Mouse (Mus musculus): ENCODE data around the gene Tpt1. TPM values are rescaled to one million over a fixed set of nuclear protein-coding genes. Genes with fewer than 3 reads are reported as not detected.

The Tpt1 gene
- polyA plus RNA-seq (2015; fragmentation: Nextera tagmentation; extraction: Ambion mirVana): 849 and 910 TPM in 2 replicates

- no peaks in the 10 kb centered on the region for H3K27me3 ChIP-seq (replicated peaks)
- peak; percentile 96 for ATAC-seq (ENCODE audit: extremely low read depth, insufficient number of reproducible peaks, low FRiP score, low TSS enrichment)
- no peaks in the 10 kb centered on the region for H3K9me3 ChIP-seq
- H3K9ac ChIP-seq: peak within 1 kb of the TSS; percentile 100
- peaks cover 36% of the 10 kb centered on the region for H3K4me1 ChIP-seq
- WGBS: under 1% methylated on average over 106 of the region's 108 CpGs
- H3K36me3 ChIP-seq: peaks cover 39% of the 10 kb centered on the region
- peak within 1 kb of the TSS; percentile 99 for H3K27ac ChIP-seq (replicated peaks)
- peak within 1 kb of the TSS; percentile 86 for H3K4me2 ChIP-seq
- peak within 1 kb of the TSS; percentile 92 for H3K4me3 ChIP-seq
Observed at GRCm38 (mm10) chr14:75844867-75845697, at the start of gene Tpt1. Gene Tpt1 (plus strand): TSS chr14:75845093.

GRCm38 (mm10) chr14:75795918-75796317 lies 49.0 kb upstream of the Tpt1 start:
- Histone ChIP-seq H3K27ac (replicated peaks) (no peak overlapping the region), H3K4me2 (no peak overlapping the region), H3K9ac (no peak overlapping the region), H3K4me1 (no peaks in the 10 kb centered on the region), H3K4me3 (no peak overlapping the region), H3K27me3 (replicated peaks) (no peaks in the 10 kb centered on the region), H3K9me3 (no peaks in the 10 kb centered on the region), H3K36me3 (no peaks in the 10 kb centered on the region)
- WGBS: 81% methylated on average over 4 of the region's 4 CpGs
- ATAC-seq (ENCODE audit: extremely low read depth, insufficient number of reproducible peaks, low FRiP score, low TSS enrichment): no peak

DNA sequence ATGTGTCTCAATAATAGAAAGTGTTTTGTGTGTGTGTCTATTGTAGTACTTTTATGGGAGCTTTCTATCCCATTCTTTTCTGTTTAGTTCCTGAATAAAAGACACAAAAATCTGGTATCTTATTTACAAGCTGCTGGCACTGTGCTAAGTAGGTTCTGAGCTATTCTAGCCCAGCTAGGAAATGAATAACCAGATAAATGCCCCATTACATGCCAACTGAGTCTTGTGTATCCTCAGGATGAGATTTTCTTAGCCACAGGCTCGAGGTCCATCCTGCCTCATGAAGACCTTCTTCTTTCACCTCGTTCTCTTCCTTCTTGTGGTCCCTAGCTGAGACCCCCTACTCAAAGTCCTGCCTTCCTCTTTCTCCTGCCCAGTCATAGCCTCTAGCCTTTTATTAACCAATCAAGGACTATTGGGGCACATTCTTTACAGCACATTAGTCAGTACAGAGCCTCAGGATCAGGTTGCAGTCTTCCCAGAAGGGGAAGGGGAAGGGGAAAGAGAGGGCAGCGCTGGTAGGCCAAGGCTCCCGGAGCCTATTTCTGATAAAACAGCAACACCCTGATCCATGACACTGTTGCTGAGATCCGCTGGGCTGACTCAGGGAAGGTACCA lies 47.0 kb upstream of the Tpt1 start:
- Histone ChIP-seq H3K4me3 (no peak overlapping the region), H3K36me3 (no peaks in the 10 kb centered on the region), H3K27me3 (replicated peaks) (no peaks in the 10 kb centered on the region), H3K27ac (replicated peaks) (no peak overlapping the region), H3K9ac (no peak overlapping the region), H3K9me3 (no peaks in the 10 kb centered on the region), H3K4me1 (peaks cover 6% of the 10 kb centered on the region), H3K4me2 (no peak overlapping the region)
- no peak for ATAC-seq (ENCODE audit: extremely low read depth, insufficient number of reproducible peaks, low FRiP score, low TSS enrichment)
- WGBS: 47% methylated on average over 5 of the region's 5 CpGs

DNA sequence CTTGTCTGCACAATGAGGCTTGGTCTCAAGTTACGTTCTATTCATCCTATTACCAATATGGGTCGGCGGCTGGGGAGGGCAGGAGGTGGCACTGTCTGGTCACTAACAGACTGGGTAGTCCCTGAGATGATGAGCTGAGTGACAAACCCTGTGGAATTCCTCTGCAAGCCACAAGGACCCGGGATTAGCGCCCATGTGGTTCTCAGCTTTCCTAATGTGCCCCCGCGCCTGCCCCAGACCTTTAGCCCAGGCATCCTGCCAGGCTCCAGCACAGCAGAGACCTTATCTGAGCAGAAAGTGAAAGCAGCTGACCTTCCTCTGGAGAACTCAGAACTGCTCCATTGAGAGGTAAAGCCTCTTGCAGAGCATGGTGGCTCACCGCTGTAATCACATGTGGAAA lies 37.1 kb upstream of the Tpt1 start:
- Histone ChIP-seq H3K36me3 (no peaks in the 10 kb centered on the region), H3K4me1 (peaks cover 27% of the 10 kb centered on the region), H3K27me3 (replicated peaks) (no peaks in the 10 kb centered on the region), H3K4me2 (peak overlapping the region; percentile 23), H3K4me3 (no peak overlapping the region), H3K9me3 (no peaks in the 10 kb centered on the region), H3K27ac (replicated peaks) (peak overlapping the region; percentile 45), H3K9ac (peak overlapping the region; percentile 35; the same call in 1 of the 2 replicates)
- ATAC-seq (ENCODE audit: extremely low read depth, insufficient number of reproducible peaks, low FRiP score, low TSS enrichment): no peak
- 39% methylated on average over 8 of the region's 8 CpGs for WGBS

- H3K36me3 ChIP-seq: no peaks in the 10 kb centered on the region
- ATAC-seq (ENCODE audit: extremely low read depth, insufficient number of reproducible peaks, low FRiP score, low TSS enrichment): no peak
- WGBS: 73% methylated on average over 6 of the region's 6 CpGs
- no peak overlapping the region for H3K9ac ChIP-seq
- H3K4me3 ChIP-seq: no peak overlapping the region
- H3K27ac ChIP-seq (replicated peaks): no peak overlapping the region
- H3K4me1 ChIP-seq: peaks cover 13% of the 10 kb centered on the region
- H3K4me2 ChIP-seq: no peak overlapping the region
- H3K9me3 ChIP-seq: no peaks in the 10 kb centered on the region
- no peaks in the 10 kb centered on the region for H3K27me3 ChIP-seq (replicated peaks)
Observed at GRCm38 (mm10) chr14:75809931-75810330, 35.0 kb upstream of the Tpt1 start.

DNA sequence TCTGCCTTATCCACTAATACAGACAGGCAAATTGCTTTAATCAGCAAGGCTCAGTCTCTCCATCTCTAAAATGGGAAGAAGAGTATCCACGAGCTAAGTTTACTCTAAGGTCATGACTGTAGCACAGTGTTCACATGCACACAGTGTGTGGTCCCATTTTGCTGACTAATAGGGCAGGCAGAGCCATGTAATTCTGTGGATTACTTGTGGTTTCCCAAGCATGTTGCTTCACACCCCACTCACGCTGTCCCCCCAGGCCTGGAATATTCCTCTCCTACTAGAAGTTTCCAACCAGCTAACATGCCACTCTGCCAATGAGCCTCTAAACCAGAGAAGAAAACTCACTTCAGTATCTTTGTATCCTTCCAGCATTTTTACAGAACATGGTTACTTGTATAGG lies 26.4 kb upstream of the Tpt1 start:
- no peak for ATAC-seq (ENCODE audit: extremely low read depth, insufficient number of reproducible peaks, low FRiP score, low TSS enrichment)
- no peaks in the 10 kb centered on the region for H3K9me3 ChIP-seq
- 81% methylated on average over 2 of the region's 2 CpGs for WGBS

DNA sequence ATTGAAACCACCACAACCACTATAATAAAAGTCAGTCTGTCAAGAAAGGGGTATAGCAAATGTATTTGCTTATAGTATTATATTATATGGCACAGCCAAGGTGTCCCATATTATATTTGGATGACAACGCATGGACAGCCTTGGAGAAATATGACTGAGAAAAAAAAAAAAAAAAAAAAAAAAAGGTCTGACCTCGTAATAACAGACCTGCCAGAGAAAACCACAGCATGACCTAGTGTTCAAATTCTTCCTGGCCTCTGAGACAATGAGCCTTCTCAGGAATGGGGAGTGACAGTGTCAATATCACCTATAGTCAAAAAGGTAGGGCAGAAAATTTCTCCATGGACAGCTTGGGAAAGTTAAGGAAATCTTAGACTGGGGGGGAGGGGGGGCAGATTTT lies 25.6 kb upstream of the Tpt1 start:
- no peak overlapping the region for H3K9ac ChIP-seq
- H3K27ac ChIP-seq (replicated peaks): no peak overlapping the region
- 83% methylated on average over 2 of the region's 2 CpGs for WGBS
- no peaks in the 10 kb centered on the region for H3K9me3 ChIP-seq
- H3K4me1 ChIP-seq: no peaks in the 10 kb centered on the region
- ATAC-seq (ENCODE audit: extremely low read depth, insufficient number of reproducible peaks, low FRiP score, low TSS enrichment): no peak
- H3K4me3 ChIP-seq: no peak overlapping the region
- H3K27me3 ChIP-seq (replicated peaks): no peaks in the 10 kb centered on the region
- H3K36me3 ChIP-seq: no peaks in the 10 kb centered on the region
- H3K4me2 ChIP-seq: no peak overlapping the region

More for the DNA sequence above, 26.4 kb upstream of the Tpt1 start:
- H3K27me3 ChIP-seq (replicated peaks): no peaks in the 10 kb centered on the region
- no peak overlapping the region for H3K27ac ChIP-seq (replicated peaks)
- H3K36me3 ChIP-seq: no peaks in the 10 kb centered on the region
- no peak overlapping the region for H3K4me2 ChIP-seq
- H3K4me3 ChIP-seq: no peak overlapping the region
- no peak overlapping the region for H3K9ac ChIP-seq
- no peaks in the 10 kb centered on the region for H3K4me1 ChIP-seq

DNA sequence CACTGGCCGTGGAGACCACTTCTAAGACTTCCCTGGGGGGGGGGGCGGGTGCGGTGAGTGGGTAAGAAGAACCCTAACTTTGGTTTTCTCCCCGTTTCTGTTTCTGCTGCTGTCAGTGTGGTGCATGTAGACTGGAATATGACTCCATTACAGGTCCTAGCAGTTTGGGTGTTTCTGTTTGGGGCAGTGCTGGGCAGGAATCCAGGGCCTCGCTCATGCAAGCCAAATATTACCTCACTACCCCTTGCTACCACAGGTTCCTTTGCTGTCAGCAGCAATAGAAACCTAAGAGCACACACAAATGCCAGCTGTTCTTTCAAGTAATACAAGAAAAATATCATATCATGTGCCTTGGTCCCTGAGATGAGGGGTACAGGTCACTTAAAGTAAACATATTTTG lies 24.9 kb upstream of the Tpt1 start:
- Histone ChIP-seq H3K27me3 (replicated peaks) (no peaks in the 10 kb centered on the region), H3K9me3 (no peaks in the 10 kb centered on the region), H3K9ac (no peak overlapping the region), H3K4me2 (no peak overlapping the region), H3K4me3 (no peak overlapping the region), H3K36me3 (no peaks in the 10 kb centered on the region), H3K27ac (replicated peaks) (no peak overlapping the region), H3K4me1 (no peaks in the 10 kb centered on the region)
- ATAC-seq (ENCODE audit: extremely low read depth, insufficient number of reproducible peaks, low FRiP score, low TSS enrichment): no peak
- WGBS: 74% methylated on average over 5 of the region's 5 CpGs

DNA sequence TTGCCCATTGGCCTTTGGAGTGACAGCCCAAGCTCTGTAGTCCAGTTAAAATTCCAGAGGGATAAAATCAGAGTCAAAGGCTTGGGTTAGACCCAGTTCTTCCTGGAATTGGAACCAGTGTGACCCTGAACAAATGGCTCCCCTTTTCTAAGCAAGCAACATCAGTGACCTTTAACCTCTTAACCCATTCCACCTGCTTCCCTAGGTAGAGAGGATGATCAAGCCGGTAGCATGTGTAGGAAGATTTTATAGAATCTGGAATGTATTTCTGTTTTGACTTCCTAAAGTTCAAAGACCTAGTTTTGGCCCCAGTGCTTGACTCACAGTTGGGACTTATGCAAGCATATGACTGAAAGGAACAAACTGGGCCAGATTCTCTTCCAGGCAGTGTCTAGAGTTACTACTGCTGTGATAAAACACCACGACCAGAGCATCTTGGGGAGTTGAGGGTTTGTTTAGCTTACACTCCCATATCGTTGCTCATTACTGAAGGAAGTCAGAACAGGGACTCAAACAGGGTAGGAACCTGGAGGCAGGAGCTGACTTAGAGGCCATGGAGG lies 18.0 kb upstream of the Tpt1 start:
- 71% methylated on average over 3 of the region's 3 CpGs for WGBS
- Histone ChIP-seq H3K9me3 (no peaks in the 10 kb centered on the region), H3K27me3 (replicated peaks) (peaks cover 8% of the 10 kb centered on the region), H3K27ac (replicated peaks) (no peak overlapping the region), H3K4me2 (no peak overlapping the region), H3K4me3 (no peak overlapping the region), H3K4me1 (peaks cover 18% of the 10 kb centered on the region), H3K9ac (no peak overlapping the region), H3K36me3 (no peaks in the 10 kb centered on the region)
- ATAC-seq (ENCODE audit: extremely low read depth, insufficient number of reproducible peaks, low FRiP score, low TSS enrichment): no peak

DNA sequence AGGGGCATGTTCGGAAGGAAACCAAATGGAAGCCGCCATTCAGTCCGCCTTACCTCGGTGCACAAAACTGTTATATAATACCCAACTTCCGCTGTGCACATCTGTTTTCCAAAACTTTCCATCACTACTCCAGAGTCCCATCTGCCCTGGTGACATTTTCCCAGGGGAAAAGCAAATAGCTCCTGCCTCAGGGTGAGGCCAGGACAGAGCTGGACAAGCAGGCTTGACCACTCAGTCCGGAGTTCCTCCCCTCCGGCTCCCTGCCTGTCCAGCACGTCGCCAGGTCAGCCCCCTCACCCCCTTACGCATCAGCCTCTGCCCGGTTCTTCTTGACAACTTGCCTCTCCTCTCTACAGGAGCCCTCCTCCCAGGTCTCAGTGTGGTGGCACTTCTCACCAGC lies 16.7 kb upstream of the Tpt1 start:
- Histone ChIP-seq H3K4me2 (peak overlapping the region; percentile 83), H3K36me3 (no peaks in the 10 kb centered on the region), H3K4me1 (peaks cover 23% of the 10 kb centered on the region), H3K4me3 (no peak overlapping the region), H3K9ac (peak overlapping the region; percentile 50; the same call in 1 of the 2 replicates), H3K27ac (replicated peaks) (no peak overlapping the region), H3K9me3 (no peaks in the 10 kb centered on the region), H3K27me3 (replicated peaks) (peaks cover 8% of the 10 kb centered on the region)
- 34% methylated on average over 11 of the region's 11 CpGs for WGBS
- ATAC-seq (ENCODE audit: extremely low read depth, insufficient number of reproducible peaks, low FRiP score, low TSS enrichment): no peak

DNA sequence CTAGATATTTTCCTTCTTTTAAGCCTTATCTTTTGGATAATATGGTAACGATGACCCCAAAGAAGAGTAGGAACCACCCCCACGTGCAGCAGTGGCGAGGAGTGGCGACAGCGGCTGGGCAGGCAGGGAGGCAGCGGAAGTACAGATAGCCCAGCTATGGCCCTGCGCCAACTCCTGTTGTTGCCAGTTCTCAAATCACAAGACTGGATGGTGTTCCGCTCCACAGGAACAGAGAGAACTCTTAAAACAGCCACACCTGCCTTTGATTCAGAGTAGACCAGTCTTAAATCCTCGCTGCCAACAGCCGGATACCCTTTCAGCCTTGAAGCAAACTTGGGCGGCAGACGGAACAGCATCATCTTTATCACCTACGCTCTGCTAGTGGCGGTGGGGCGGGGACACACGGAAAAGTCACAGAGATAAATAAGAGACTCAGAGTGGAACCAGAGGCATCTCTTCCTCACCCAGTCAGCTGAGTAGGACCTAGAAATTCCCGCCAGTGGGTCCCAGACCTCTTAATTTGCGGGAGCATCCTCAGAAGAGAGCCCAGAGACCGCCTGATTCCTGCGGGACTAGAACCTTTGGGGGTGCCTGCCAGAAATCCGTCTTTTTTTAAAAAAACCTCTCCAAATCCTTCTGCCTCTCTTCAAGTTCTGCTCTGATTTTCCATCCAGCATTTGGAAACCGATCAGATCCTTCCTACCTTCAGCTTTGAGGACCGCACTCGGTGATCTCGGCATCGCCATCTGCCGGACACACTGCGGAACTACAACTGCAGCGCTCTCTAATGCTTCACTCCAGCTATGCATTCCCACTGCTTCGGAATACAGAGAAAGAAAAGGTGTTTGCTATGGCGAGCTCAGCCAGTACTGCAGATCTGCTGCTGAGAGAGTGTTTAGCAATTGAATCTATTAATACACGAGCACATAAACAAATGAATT lies 15.8 kb upstream of the Tpt1 start:
- H3K9me3 ChIP-seq: no peaks in the 10 kb centered on the region
- WGBS: 3% methylated on average over 32 of the region's 32 CpGs
- H3K4me3 ChIP-seq: peak overlapping the region; percentile 45
- peaks cover 8% of the 10 kb centered on the region for H3K27me3 ChIP-seq (replicated peaks)
- peaks cover 29% of the 10 kb centered on the region for H3K4me1 ChIP-seq
- H3K4me2 ChIP-seq: peak overlapping the region; percentile 83
- H3K9ac ChIP-seq: peak overlapping the region; percentile 75
- ATAC-seq (ENCODE audit: extremely low read depth, insufficient number of reproducible peaks, low FRiP score, low TSS enrichment): no peak
- no peaks in the 10 kb centered on the region for H3K36me3 ChIP-seq
- peak overlapping the region; percentile 70 for H3K27ac ChIP-seq (replicated peaks)

All from heart, embryonic 13.5 days (tissue).